Mouse (Mus musculus) gastrocnemius, postnatal 4 days (tissue): ENCODE measurements around the gene Tnfaip6. TPM values are rescaled to one million over a fixed set of nuclear protein-coding genes. Genes with fewer than 3 reads are reported as not detected.
"Not testable (repeated sequence)": the region's sequence is repeated elsewhere in the genome, so short reads cannot be mapped to it uniquely, and the experiment has no call there.

Source experiments
- DNase-seq, 2 experiments: peaks; one replicate each; pipeline ENCODE4 v3.0.0; 2021 to 2022; ENCODE audit warnings: low spot score in 2 of 2, mixed read lengths in 2 of 2
- long read RNA-seq, 2 experiments: library from polyadenylated mRNA; stranded (forward); transcript quantifications; one replicate each; pipeline ENCODE4 v2.0.0; 2021
- total RNA-seq, 2 experiments: library from RNA; stranded (reverse); gene quantifications; 2 replicates each; pipeline ENCODE4 v1.2.3; 2021

Gene Tnfaip6
- 10 to 100 TPM; 14.2 to 15.1 TPM for total RNA-seq
- long read RNA-seq, experiment 1, transcript Tnfaip6-201 (6 exons, 1,710 nt) = major isoform, 27 of 27 reads
- long read RNA-seq, experiment 1, partial matches to known transcripts = 0 of 27 reads
- long read RNA-seq, experiment 1, other reads (novel, unspliced or antisense) = 0 of 27 reads
- long read RNA-seq, experiment 2, transcript Tnfaip6-201 (6 exons, 1,710 nt) = major isoform, 21 of 23 reads
- long read RNA-seq, experiment 2, partial matches to known transcripts = 2 of 23 reads
- long read RNA-seq, experiment 2, other reads (novel, unspliced or antisense) = 0 of 23 reads

- DNase-seq = peak; percentile 43 to 60
Measured at GRCm38 (mm10) chr2:52037882-52038281, at the start of gene Tnfaip6. Gene Tnfaip6 (plus strand): TSS chr2:52038009.

DNA sequence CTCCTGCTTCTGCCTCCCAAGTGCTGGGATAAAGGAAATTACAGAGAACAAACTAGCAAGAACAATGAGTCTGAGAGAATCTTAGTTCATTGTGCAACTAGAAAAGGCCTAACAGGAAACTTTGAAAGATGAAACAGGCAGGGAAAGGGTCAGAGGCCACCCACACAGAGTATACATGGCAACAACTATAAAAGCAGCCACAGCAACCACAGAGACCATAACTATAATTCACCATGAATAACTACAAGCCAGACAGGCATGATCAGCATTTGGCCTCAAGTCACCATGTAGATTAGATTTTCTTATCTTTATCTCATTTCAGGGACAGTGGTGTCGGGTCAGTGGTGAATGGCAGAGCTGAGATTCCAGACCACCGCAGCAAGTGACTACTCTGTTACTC lies 48.2 kb upstream of the Tnfaip6 start:
- no peak for DNase-seq

DNA sequence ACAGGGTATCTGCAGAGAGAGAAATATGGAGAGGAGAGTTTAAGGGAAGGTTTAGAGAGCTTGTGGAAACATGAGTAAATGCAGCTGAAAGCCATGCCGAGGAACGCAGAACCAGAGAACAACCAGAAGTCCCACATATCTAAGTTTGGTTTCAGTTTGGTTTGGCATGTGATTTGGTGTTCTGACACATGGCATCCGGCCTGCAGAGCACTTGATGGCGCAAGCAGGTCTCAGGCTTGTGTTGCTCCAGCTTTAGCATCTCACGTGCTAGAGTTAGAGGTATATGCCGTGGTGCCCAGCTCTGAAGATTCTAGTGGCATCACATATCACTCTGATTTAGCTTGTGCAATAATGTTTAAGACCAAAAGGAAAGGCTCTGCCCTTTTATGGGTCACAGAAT lies 46.4 kb upstream of the Tnfaip6 start:
- DNase-seq = no peak

DNA sequence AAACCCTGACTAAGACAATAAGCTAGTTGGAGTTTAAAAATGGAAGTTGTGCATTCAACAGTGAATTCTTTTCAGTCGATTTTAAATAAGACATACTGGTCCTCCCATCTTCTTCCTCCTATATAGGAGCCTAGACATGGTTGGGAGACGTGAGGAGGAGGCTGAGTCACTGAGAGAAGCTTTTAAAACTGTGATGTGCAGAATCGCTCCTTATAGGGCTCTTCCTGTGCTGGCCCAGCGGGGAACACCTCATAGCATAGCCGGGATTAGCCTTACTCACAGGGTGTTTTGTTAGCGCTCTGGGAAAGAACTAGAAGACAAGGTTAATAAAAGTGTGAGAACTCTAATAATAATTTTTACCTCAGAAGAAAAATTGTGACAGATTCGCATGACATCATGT lies 37.8 kb upstream of the Tnfaip6 start:
- no peak for DNase-seq

GRCm38 (mm10) chr2:52001521-52001920 lies 36.3 kb upstream of the Tnfaip6 start:
- no peak for DNase-seq

DNA sequence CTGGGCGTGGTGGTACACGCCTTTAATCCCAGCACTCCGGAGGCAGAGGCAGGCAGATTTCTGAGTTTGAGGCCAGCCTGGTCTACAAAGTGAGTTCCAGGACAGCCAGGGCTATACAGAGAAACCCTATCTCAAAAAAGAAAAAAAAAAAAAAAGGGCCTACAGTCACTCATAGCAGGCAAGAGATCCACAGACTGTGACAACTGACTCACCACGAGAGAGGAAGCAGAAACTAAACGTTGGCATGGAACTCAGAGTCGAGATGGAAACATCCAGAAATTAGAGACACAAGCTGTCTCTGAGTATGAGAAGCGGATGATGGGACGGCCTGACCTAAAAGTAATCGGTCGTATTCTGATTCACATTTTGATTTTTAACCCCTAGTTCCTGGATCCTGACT lies 35.5 kb upstream of the Tnfaip6 start:
- DNase-seq = not testable (repeated sequence)

DNA sequence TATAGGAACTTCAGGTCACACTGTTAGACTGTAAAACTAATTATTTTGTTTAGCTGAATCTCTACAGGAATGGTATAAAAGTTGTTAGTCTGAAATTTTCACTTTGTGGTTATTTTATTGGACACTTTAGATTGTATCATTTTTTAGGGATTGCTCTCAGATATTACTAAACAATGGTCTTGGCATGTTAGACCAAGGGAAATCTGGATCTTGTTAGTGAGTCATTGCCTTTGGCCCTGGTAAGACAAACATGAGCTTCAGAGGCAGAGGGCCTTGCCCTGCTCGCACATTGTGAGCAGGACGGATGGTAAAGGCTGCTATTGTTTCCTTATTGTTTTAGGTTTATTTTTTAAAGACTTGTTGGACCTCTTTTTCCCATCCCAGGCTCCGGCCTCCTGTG lies 31.4 kb upstream of the Tnfaip6 start:
- DNase-seq = no peak

DNA sequence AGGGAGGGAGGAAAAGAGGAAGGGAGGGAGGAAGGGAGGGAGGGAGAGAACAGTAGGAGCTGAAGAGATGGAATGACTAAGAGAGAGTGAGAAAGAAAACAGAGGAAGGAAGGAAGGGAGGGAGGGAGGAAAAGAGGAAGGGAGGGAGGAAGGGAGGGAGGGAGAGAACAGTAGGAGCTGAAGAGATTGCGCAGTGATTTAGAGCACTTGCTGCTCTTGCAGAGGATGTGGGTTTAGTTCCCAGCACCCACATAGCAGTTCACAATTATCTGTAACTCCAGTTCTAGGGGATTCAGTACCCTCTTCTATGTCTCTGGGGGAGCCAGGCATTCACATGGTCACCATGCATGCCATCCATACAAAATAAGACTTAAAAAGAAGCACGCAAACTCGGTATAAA lies 26.0 kb upstream of the Tnfaip6 start:
- not testable (repeated sequence) for DNase-seq

- DNase-seq = no peak
Measured at GRCm38 (mm10) chr2:52013306-52013820, 24.4 kb upstream of the Tnfaip6 start.

GRCm38 (mm10) chr2:52016361-52016760 lies 21.4 kb upstream of the Tnfaip6 start:
- DNase-seq = no peak

- DNase-seq = no peak
Measured at GRCm38 (mm10) chr2:52027061-52027460, 10.7 kb upstream of the Tnfaip6 start.

DNA sequence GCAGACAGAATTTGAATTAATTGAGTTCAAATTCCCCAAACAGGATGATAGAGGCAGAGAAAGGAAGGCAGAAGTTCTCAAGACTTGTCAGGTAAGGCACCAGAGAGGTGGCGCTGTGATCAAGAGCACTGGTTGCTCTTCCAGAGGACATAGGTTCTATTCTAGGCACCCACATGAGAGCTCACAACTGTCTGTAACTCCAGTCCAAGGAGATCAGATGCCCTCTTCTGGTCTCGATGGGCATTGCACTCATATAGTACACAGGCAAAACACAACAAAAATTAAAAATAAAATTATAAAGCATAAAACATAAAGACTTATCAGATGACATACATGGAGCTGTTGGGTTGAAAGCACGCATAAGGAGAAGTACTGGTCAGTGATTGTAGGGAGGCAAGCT lies 8.4 kb upstream of the Tnfaip6 start:
- DNase-seq = no peak

DNA sequence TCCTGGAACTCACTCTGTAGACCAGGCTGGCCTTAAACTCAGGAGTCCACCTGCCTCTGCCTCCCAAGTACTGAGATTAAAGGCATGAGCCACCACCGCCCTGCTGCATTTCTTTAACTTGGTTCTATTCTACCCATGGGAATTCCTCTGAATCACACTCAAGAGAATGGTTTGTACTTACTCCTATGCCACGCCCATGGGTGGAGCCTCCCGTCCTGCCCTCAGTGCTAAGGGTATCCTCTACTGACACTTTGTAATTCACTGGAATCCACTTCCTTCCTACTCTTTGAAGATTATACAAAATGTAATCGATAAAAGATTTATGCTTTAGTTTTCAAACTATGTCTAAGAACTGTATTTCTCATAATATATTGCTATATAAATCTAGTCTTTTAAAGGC lies 6.3 kb upstream of the Tnfaip6 start:
- no peak for DNase-seq

GRCm38 (mm10) chr2:52034601-52035000 lies 3.2 kb upstream of the Tnfaip6 start:
- DNase-seq = no peak

DNA sequence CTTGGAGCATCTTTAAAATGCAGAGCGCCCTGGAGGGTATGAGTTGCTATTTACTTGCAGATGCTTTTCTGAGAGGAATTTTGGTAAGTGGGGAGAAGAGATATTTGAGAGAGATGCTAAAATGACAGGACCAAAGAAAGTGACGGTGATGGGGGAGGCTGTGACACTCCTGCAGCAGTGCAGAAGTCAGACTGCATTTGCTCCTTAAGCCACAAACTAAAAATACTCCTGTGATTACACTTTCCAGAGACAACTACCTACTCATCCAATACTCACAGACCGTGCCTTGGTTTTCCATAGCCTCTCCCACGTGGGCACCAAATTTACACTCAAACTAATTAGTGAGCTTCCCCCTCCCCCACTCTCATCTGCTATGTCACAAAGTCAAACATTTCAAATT lies 2.7 kb upstream of the Tnfaip6 start:
- no peak for DNase-seq

DNA sequence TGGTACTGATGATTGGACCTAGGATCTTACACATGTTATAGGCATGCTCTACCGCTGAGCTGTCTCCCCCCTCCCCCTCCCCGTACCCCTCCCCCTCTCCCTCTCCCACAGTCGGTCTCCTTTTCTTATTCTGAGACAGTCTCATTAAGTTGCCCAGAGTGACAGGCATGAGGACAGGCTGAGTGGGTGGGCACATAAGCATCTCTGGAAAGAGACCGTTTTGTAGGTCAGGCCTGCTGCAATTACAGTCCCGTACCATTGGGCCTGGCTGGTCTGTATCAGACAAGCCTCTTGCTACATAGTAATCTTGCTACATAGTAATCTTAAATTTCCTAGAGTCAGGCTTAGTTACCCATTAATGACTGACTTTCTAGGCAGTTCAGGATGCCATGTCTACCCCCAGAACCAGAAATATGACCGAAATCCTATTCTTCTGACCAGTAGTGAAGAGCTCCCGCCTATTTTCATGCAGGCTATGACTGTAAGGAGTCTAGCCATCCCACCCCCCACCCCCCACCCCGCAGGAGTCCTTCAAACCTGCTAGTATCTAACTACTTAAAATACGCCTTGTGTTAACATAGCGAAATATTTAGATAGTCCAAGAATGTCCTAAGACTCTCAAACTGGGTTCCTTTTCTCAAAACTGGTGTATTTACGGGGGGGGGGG lies 747 bp upstream of the Tnfaip6 start:
- DNase-seq = no peak

- DNase-seq = no peak
Measured at GRCm38 (mm10) chr2:52038558-52038957, 749 bp downstream of the Tnfaip6 start.

GRCm38 (mm10) chr2:52039083-52039801 lies 1.4 kb downstream of the Tnfaip6 start:
- no peak for DNase-seq

DNA sequence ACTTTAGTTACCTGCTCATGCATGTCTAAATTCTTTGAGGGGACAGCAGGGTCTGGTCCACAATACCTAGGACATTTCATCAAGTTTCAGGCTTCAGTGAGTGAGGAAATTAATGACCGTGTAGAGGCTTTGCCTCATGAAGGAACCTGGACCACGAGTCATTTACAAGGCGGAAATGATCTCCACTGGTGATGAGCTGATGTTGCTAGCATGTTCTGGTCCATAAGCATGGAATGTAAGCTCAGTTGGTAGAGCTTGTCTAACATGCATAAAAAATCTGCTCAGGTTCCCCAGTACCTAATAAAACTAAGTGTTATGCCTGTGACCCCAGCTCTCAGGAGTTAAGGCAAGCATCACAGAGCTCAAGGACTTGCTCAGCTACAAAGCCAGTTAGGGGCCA lies 4.3 kb downstream of the Tnfaip6 start:
- no peak for DNase-seq

GRCm38 (mm10) chr2:52042714-52043113 lies 4.9 kb downstream of the Tnfaip6 start:
- DNase-seq = peak in 1 of 2 experiments; percentile 17

DNA sequence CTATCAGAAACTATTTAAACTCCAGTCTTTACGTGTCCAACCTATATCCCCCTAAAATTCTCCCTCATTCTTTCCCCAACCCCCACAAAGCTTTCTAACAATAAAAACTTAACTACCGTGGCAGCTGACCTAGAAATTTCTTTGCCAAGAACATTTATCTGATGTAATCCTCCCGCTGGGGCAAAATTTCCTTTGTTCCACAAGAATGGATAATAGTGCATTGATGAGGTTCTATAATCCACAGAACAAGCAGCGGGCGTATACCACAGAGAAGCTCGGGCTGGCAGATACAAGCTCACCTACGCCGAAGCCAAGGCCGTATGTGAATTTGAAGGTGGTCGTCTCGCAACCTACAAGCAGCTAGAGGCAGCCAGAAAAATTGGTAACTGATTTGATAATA lies 5.7 kb downstream of the Tnfaip6 start:
- DNase-seq = peak in 1 of 2 experiments; percentile 11

DNA sequence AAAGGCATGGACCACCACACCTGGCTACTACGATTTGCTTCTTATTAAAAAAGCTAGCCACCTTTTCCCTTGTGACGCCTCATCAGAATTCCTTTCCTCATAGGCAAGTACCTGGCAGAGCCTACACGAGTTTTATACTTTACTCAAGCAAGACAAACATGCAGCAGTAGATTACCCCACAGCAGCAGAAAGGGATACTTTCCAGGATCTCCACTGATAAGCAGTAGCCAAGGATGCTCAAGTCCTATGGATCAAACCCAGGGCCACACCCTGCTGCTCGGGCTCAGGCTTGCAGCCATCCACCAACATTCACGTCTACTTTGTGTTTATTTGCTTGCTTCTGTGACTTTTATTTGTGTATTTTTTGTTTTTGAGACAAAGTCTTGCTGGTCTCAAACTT lies 8.2 kb downstream of the Tnfaip6 start:
- no peak for DNase-seq
